Mouse (Mus musculus): ENCODE data around the gene Slc36a4. TPM values are rescaled to one million over a fixed set of nuclear protein-coding genes. Genes with fewer than 3 reads are reported as not detected.

The Slc36a4 gene
- polyA plus RNA-seq, 1 experiment from 2014 or later: 8.9 TPM

- H3K4me1 ChIP-seq: no peaks in the 10 kb centered on the region
Observed at GRCm38 (mm10) chr9:15766379-15766778, 56.8 kb downstream of the Slc36a4 start.

GRCm38 (mm10) chr9:15766821-15767220 is 57.3 kb downstream of the Slc36a4 start:
- no peaks in the 10 kb centered on the region for H3K36me3 ChIP-seq
- H3K27ac ChIP-seq (replicated peaks): no peak overlapping the region
- no peak overlapping the region for H3K4me2 ChIP-seq
- H3K4me3 ChIP-seq: no peak overlapping the region
- H3K27me3 ChIP-seq (replicated peaks): no peaks in the 10 kb centered on the region
- H3K9ac ChIP-seq: no peak overlapping the region
- WGBS: 70% methylated on average over 5 of the region's 5 CpGs
- H3K4me1 ChIP-seq: no peaks in the 10 kb centered on the region
- H3K9me3 ChIP-seq: no peaks in the 10 kb centered on the region
- no peak for ATAC-seq (ENCODE audit: extremely low read depth, insufficient number of reproducible peaks, low FRiP score, low TSS enrichment)

More at GRCm38 (mm10) chr9:15766379-15766778, 56.8 kb downstream of the Slc36a4 start:
- Histone ChIP-seq H3K4me3 (no peak overlapping the region), H3K9ac (no peak overlapping the region), H3K27ac (replicated peaks) (no peak overlapping the region), H3K36me3 (no peaks in the 10 kb centered on the region), H3K4me2 (no peak overlapping the region), H3K9me3 (no peaks in the 10 kb centered on the region), H3K27me3 (replicated peaks) (no peaks in the 10 kb centered on the region)
- WGBS: 79% methylated on average over 5 of the region's 5 CpGs
- ATAC-seq (ENCODE audit: extremely low read depth, insufficient number of reproducible peaks, low FRiP score, low TSS enrichment): no peak

- WGBS: 82% methylated on average over 12 of the region's 12 CpGs
- no peak overlapping the region for H3K4me3 ChIP-seq
- no peak overlapping the region for H3K27ac ChIP-seq (replicated peaks)
- no peak overlapping the region for H3K9ac ChIP-seq
- H3K9me3 ChIP-seq: no peaks in the 10 kb centered on the region
- no peak overlapping the region for H3K4me2 ChIP-seq
- H3K4me1 ChIP-seq: no peaks in the 10 kb centered on the region
- no peaks in the 10 kb centered on the region for H3K36me3 ChIP-seq
- H3K27me3 ChIP-seq (replicated peaks): no peaks in the 10 kb centered on the region
- ATAC-seq (ENCODE audit: extremely low read depth, insufficient number of reproducible peaks, low FRiP score, low TSS enrichment): no peak
Observed at GRCm38 (mm10) chr9:15772766-15773165, 63.2 kb downstream of the Slc36a4 start.

- H3K4me2 ChIP-seq: no peak overlapping the region
- WGBS: 40% methylated on average over 3 of the region's 4 CpGs
- H3K9me3 ChIP-seq: no peaks in the 10 kb centered on the region
Observed at GRCm38 (mm10) chr9:15773426-15773825, 63.9 kb downstream of the Slc36a4 start.

GRCm38 (mm10) chr9:15774911-15775310 is 65.4 kb downstream of the Slc36a4 start:
- Histone ChIP-seq H3K4me1 (no peaks in the 10 kb centered on the region), H3K9ac (no peak overlapping the region), H3K36me3 (no peaks in the 10 kb centered on the region), H3K4me3 (no peak overlapping the region), H3K9me3 (no peaks in the 10 kb centered on the region), H3K27ac (replicated peaks) (no peak overlapping the region), H3K4me2 (no peak overlapping the region), H3K27me3 (replicated peaks) (no peaks in the 10 kb centered on the region)
- ATAC-seq (ENCODE audit: extremely low read depth, insufficient number of reproducible peaks, low FRiP score, low TSS enrichment): no peak
- 76% methylated on average over 1 of the region's 1 CpGs for whole genome bisulfite sequencing

More at GRCm38 (mm10) chr9:15773426-15773825, 63.9 kb downstream of the Slc36a4 start:
- no peaks in the 10 kb centered on the region for H3K4me1 ChIP-seq
- no peak overlapping the region for H3K9ac ChIP-seq
- no peak overlapping the region for H3K27ac ChIP-seq (replicated peaks)
- no peak overlapping the region for H3K4me3 ChIP-seq
- no peak for ATAC-seq (ENCODE audit: extremely low read depth, insufficient number of reproducible peaks, low FRiP score, low TSS enrichment)
- H3K27me3 ChIP-seq (replicated peaks): no peaks in the 10 kb centered on the region
- H3K36me3 ChIP-seq: no peaks in the 10 kb centered on the region

- Histone ChIP-seq H3K27me3 (replicated peaks) (no peaks in the 10 kb centered on the region), H3K9me3 (no peaks in the 10 kb centered on the region), H3K27ac (replicated peaks) (no peak overlapping the region), H3K36me3 (no peaks in the 10 kb centered on the region), H3K4me2 (no peak overlapping the region), H3K4me1 (no peaks in the 10 kb centered on the region), H3K4me3 (no peak overlapping the region), H3K9ac (no peak overlapping the region)
- ATAC-seq (ENCODE audit: extremely low read depth, insufficient number of reproducible peaks, low FRiP score, low TSS enrichment): no peak
- WGBS: 43% methylated on average over 4 of the region's 4 CpGs
Observed at GRCm38 (mm10) chr9:15781936-15782335, 72.4 kb downstream of the Slc36a4 start.

GRCm38 (mm10) chr9:15786192-15786591 is 76.7 kb downstream of the Slc36a4 start:
- Histone ChIP-seq H3K4me2 (no peak overlapping the region), H3K4me1 (no peaks in the 10 kb centered on the region), H3K27ac (replicated peaks) (no peak overlapping the region), H3K27me3 (replicated peaks) (no peaks in the 10 kb centered on the region), H3K36me3 (no peaks in the 10 kb centered on the region), H3K9me3 (no peaks in the 10 kb centered on the region), H3K9ac (no peak overlapping the region), H3K4me3 (no peak overlapping the region)
- no peak for ATAC-seq (ENCODE audit: extremely low read depth, insufficient number of reproducible peaks, low FRiP score, low TSS enrichment)
- 55% methylated on average over 3 of the region's 3 CpGs for WGBS

- no peaks in the 10 kb centered on the region for H3K9me3 ChIP-seq
- H3K4me3 ChIP-seq: no peak overlapping the region
- H3K27ac ChIP-seq (replicated peaks): no peak overlapping the region
- no peaks in the 10 kb centered on the region for H3K4me1 ChIP-seq
- H3K9ac ChIP-seq: no peak overlapping the region
- no peaks in the 10 kb centered on the region for H3K27me3 ChIP-seq (replicated peaks)
- H3K4me2 ChIP-seq: no peak overlapping the region
- no peaks in the 10 kb centered on the region for H3K36me3 ChIP-seq
- no peak for ATAC-seq (ENCODE audit: extremely low read depth, insufficient number of reproducible peaks, low FRiP score, low TSS enrichment)
- 50% methylated on average over 2 of the region's 2 CpGs for WGBS
Observed at GRCm38 (mm10) chr9:15786610-15787009, 77.1 kb downstream of the Slc36a4 start.

GRCm38 (mm10) chr9:15792076-15792475 is 82.5 kb downstream of the Slc36a4 start:
- Histone ChIP-seq H3K27me3 (replicated peaks) (no peaks in the 10 kb centered on the region), H3K4me3 (no peak overlapping the region), H3K4me2 (no peak overlapping the region), H3K9me3 (no peaks in the 10 kb centered on the region), H3K36me3 (no peaks in the 10 kb centered on the region), H3K9ac (no peak overlapping the region), H3K4me1 (0 out of 2 replicates have a peak, but pooled peaks cover 3% of the 10 kb centered on the region), H3K27ac (replicated peaks) (no peak overlapping the region)
- 77% methylated on average over 9 of the region's 9 CpGs for WGBS
- no peak for ATAC-seq (ENCODE audit: extremely low read depth, insufficient number of reproducible peaks, low FRiP score, low TSS enrichment)

Other genes with a start within 250 kb of the Slc36a4 start
- 1.6 and 2.3 TPM in 2 replicates for gene Smco4, start 216.3 kb upstream of the Slc36a4 start, polyA plus RNA-seq (2015; fragmentation: Nextera tagmentation; extraction: Ambion mirVana)
- gene Deup1, start 81.8 kb upstream of the Slc36a4 start, polyA plus RNA-seq (2015; fragmentation: Nextera tagmentation; extraction: Ambion mirVana): 0.13 and 0.15 TPM in 2 replicates
- not detected in 2 replicates for gene Mtnr1b, start 164.8 kb downstream of the Slc36a4 start, polyA plus RNA-seq (2015; fragmentation: Nextera tagmentation; extraction: Ambion mirVana)